Mouse (Mus musculus) midbrain, embryonic 15.5 days (tissue): Measurements from ENCODE around the gene Daam1. TPM values are rescaled to one million over a fixed set of nuclear protein-coding genes. Genes with fewer than 3 reads are reported as not detected.
"Not testable (repeated sequence)": the region's sequence is repeated elsewhere in the genome, so short reads cannot be mapped to it uniquely, and the experiment has no call there.

Experiments
- ATAC-seq: fragments of 200-750 bp; cut with Nextera tagmentation; replicated peaks from 2 replicates; pipeline ENCODE4 v1.8.0; 2017; ENCODE audit warnings: moderate TSS enrichment
- H3K27ac ChIP-seq: fragments of 300-500 bp; sonication (generic); 2 replicates; pipeline ENCODE4 v1.5.1; 2015; ENCODE audit warnings: mild to moderate bottlenecking, inconsistent platforms
- H3K27me3 ChIP-seq: fragments of 300-500 bp; sonication (generic); replicated peaks from 2 replicates; pipeline ENCODE4 v1.6.1; 2015; ENCODE audit warnings: inconsistent platforms
- H3K36me3 ChIP-seq: fragments of 300-500 bp; sonication (generic); replicated peaks from 2 replicates; pipeline ENCODE4 v1.6.1; 2015; ENCODE audit warnings: inconsistent platforms
- H3K4me1 ChIP-seq: fragments of 300-500 bp; sonication (generic); 2 replicates; pipeline ENCODE4 v1.6.1; 2015; ENCODE audit warnings: inconsistent platforms
- H3K4me2 ChIP-seq: fragments of 300-500 bp; sonication (generic); 2 replicates; pipeline ENCODE4 v1.6.1; 2015; ENCODE audit warnings: inconsistent platforms, mild to moderate bottlenecking, moderate library complexity
- H3K4me3 ChIP-seq: fragments of 300-500 bp; sonication (generic); 2 replicates; pipeline ENCODE4 v1.5.1; 2015; ENCODE audit warnings: mild to moderate bottlenecking, inconsistent platforms
- H3K9ac ChIP-seq: fragments of 300-500 bp; sonication (generic); 2 replicates; pipeline ENCODE4 v1.6.1; 2015; ENCODE audit warnings: mild to moderate bottlenecking, inconsistent platforms
- H3K9me3 ChIP-seq: fragments of 300-500 bp; sonication (generic); 2 replicates; pipeline ENCODE4 v1.6.1; 2016; ENCODE audit warnings: inconsistent platforms
- WGBS: fragments of 180-500 bp; shearing (Covaris S2); methylation state at CpG from one replicate; pipeline ENCODE4 v1.1.7; 2015; ENCODE audit warnings: mixed read lengths; 5-methylcytosine and 5-hydroxymethylcytosine counted together
- polyA plus RNA-seq: library from polyadenylated mRNA; unstranded; fragments of >200 nt; fragmentation: Nextera tagmentation; extraction: Ambion mirVana; gene quantifications from 2 replicates; pipeline ENCODE4 v1.2.1, GENCODE M21; 2015

Gene Daam1
- polyA plus RNA-seq, 1 experiment from 2014 or later: 31.4 TPM

DNA sequence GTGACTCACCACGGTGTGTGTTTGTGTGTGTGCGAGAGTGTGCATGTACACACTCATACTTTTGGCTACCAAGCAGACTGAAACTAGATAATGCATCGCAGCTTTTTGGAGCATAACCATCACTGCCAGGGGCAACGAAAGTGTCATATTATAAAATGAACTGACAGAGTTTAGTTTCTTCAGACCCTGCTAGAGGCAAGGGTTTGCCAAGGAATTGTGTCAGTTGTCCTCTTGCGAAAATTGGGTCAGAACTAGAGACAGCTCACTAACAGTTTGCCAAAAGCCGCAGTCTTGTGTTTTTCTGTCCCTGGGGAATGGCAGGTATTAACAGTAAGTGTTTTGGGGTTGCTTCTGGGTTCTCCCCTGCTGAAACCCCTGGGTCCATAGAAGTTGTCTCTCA, 5.9 kb downstream of the Daam1 start:
- Histone ChIP-seq H3K4me2 (no peak overlapping the region), H3K9ac (no peak overlapping the region), H3K4me3 (no peak overlapping the region), H3K36me3 (no peaks in the 10 kb centered on the region), H3K27ac (no peak overlapping the region), H3K9me3 (no peaks in the 10 kb centered on the region), H3K27me3 (no peaks in the 10 kb centered on the region), H3K4me1 (peaks cover 74% of the 10 kb centered on the region)
- no peak for ATAC-seq
- 95% methylated on average over 6 of the region's 6 CpGs for WGBS

DNA sequence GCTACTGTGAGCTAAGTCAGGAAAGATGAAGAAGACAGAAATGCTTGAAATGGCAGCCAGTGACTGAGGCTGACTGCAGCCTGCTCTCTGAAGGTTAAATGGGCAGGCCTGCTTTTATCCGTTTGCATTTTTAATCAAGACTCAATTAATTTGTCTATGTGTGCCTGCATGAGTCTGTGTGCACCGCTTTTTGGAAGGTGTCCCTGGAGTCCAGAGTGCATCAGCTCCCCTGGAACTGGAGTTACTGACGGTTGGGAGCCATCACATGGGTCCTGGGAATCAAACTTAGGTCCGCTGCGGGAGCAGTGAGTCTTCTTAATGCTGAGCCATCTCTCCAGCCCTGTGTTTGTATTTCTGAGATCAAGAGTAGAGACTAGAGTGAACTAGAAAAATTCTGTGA, 6.7 kb downstream of the Daam1 start:
- H3K36me3 ChIP-seq: no peaks in the 10 kb centered on the region
- no peak overlapping the region for H3K4me3 ChIP-seq
- H3K9ac ChIP-seq: no peak overlapping the region
- WGBS: 78% methylated on average over 5 of the region's 5 CpGs
- H3K4me1 ChIP-seq: peaks cover 77% of the 10 kb centered on the region
- no peak overlapping the region for H3K4me2 ChIP-seq
- H3K27ac ChIP-seq: no peak overlapping the region
- ATAC-seq: no peak
- H3K27me3 ChIP-seq: no peaks in the 10 kb centered on the region
- H3K9me3 ChIP-seq: no peaks in the 10 kb centered on the region

DNA sequence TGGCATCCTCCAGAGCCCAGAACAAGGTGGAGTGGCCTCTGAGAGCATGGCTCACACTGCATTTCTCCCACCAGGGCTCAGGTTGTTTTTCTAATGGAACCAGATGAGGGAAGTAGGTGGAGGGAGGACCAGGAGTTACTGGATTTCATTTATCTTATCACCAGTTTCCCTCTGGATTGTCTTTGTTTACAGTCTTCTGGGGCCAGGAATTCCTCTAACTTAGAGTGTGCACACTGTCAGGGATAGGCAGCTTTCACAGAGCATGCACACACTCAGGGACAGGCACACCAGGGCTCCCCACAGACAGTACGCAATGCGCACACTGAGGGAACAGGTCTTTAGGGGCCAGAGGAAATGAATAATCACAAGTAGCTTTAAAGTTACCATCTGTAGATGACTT, 7.4 kb downstream of the Daam1 start:
- no peaks in the 10 kb centered on the region for H3K9me3 ChIP-seq
- peaks cover 70% of the 10 kb centered on the region for H3K4me1 ChIP-seq
- no peak overlapping the region for H3K4me3 ChIP-seq
- no peaks in the 10 kb centered on the region for H3K36me3 ChIP-seq
- H3K9ac ChIP-seq: no peak overlapping the region
- ATAC-seq: no peak
- no peak overlapping the region for H3K4me2 ChIP-seq
- 80% methylated on average over 2 of the region's 2 CpGs for WGBS
- H3K27me3 ChIP-seq: no peaks in the 10 kb centered on the region
- no peak overlapping the region for H3K27ac ChIP-seq

DNA sequence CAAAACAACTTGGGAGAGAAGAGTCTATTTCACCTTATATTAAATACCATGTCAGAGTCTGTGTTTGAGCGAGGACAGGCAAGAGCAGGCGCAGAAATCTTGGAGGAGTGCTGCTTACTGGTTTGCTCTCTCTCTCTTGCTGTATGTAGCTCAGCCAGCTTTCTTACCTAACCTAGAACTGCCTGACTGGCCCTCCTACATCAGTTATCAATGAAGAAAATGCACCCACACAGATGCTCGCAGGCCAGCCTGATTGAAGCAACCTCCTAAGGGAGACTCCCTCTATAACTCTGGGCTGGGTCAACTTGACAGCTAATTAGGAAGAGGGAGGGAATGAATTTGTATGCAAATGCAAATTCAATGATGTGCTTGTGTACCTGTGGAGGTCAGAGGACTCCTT, 8.8 kb downstream of the Daam1 start:
- Histone ChIP-seq H3K4me2 (no peak overlapping the region), H3K4me3 (no peak overlapping the region), H3K9me3 (no peaks in the 10 kb centered on the region), H3K27me3 (no peaks in the 10 kb centered on the region), H3K4me1 (peaks cover 58% of the 10 kb centered on the region), H3K36me3 (no peaks in the 10 kb centered on the region), H3K27ac (no peak overlapping the region), H3K9ac (no peak overlapping the region)
- ATAC-seq: no peak
- WGBS: 70% methylated on average over 3 of the region's 3 CpGs

DNA sequence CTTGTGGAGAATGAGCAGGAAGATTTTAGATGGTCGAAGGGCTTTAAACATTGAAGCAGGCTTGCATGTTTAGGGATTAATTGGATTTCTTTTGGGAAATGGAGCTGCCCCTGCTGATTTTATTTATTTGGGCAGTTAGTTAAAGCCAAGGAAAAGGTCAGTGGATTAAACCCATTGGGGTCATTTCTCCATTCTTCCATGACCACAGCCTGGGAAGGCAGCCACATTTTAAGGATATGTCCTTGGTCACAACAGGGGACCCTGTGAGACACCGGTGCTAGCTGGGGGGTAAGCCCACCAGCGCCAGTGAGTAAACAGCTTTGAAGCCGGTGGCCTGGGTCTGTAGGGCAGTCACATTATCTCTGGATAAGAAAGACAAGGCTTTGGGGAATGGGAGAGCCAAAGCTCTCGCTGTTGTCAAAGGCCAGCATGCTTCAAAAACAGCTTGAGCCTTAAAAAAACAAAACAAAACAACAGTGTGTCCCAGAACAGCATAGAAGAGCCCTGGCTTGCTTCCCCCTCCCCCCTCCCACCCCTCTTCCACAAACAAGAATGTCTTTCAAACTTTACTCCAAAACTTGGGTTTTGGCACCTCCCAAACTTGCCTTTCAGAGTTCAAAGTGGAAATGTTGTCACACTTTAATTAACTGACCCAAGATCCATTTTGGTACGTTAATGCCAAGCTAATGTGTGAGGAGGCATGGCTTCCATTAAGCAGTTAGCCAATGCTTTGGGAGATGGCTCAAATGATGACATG, 9.7 kb downstream of the Daam1 start:
- Histone ChIP-seq H3K9ac (no peak overlapping the region), H3K27ac (no peak overlapping the region), H3K4me2 (no peak overlapping the region), H3K27me3 (no peaks in the 10 kb centered on the region), H3K36me3 (no peaks in the 10 kb centered on the region), H3K9me3 (no peaks in the 10 kb centered on the region), H3K4me1 (peaks cover 52% of the 10 kb centered on the region), H3K4me3 (no peak overlapping the region)
- WGBS: 10% methylated on average over 6 of the region's 6 CpGs
- no peak for ATAC-seq

DNA sequence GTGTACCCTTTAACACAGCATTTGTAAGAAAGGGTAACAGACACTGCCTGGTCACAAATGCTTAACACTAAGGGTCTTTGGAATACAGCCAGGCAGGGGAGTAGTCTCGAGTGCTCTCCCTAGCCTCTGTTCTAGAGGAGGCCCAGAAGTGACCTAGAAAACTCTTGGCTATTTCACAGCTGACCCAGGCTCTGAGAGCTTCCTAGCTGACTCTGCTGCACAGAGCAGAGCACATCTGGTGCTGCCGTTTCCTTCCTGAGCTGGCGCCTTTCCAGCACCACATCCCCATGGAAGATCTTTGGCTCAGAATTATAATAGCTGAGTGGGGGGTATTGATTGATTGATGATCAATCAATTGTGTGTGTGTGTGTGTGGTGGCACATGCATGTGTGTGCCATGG, 11.1 kb downstream of the Daam1 start:
- 49% methylated on average over 3 of the region's 3 CpGs for WGBS
- Histone ChIP-seq H3K4me1 (peaks cover 42% of the 10 kb centered on the region), H3K9ac (no peak overlapping the region), H3K27me3 (no peaks in the 10 kb centered on the region), H3K36me3 (no peaks in the 10 kb centered on the region), H3K9me3 (no peaks in the 10 kb centered on the region), H3K27ac (no peak overlapping the region), H3K4me3 (no peak overlapping the region), H3K4me2 (no peak overlapping the region)
- no peak for ATAC-seq

DNA sequence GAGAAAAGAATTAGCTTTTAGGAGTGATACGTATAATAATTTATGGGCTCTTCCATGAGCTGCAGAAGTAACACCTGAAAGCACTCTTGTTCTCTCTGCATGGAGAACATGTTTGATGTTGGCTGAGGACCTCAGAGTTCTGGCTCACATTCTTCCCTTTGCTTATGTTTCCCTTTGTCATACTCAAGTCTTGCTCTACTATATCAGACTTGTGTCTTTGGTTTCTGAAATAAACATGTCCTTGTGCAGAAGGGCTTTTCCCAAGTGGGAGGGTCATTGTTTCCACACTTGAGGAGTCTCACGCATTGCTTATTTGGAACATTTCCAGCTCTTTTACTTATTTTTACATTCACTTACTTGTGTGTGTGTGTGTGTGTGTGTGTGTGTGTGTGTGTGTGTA, 11.7 kb downstream of the Daam1 start:
- no peak overlapping the region for H3K4me2 ChIP-seq
- H3K4me3 ChIP-seq: no peak overlapping the region
- H3K27ac ChIP-seq: no peak overlapping the region
- 81% methylated on average over 2 of the region's 2 CpGs for WGBS
- peaks cover 36% of the 10 kb centered on the region for H3K4me1 ChIP-seq
- H3K36me3 ChIP-seq: no peaks in the 10 kb centered on the region
- no peak overlapping the region for H3K9ac ChIP-seq
- H3K27me3 ChIP-seq: no peaks in the 10 kb centered on the region
- ATAC-seq: no peak
- H3K9me3 ChIP-seq: no peaks in the 10 kb centered on the region

DNA sequence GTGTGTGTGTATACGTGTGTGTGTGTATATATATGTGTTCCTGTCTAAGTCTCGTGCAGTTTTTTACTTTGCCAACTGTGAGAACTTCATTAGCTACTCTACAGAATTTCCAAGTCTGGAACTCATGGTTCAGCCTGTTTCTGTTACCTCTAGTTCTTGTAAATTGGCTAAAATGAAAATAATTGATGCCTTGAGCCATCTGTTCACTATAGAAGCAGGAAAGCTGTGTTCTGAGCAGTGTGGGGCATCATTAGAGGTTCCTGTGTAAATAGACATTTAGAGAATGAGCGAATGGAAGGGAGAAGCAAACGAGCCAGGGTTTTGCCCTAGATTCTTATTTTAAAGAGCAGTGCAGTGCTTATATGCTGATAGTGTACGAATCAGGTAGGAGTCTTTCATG, 14.6 kb downstream of the Daam1 start:
- Histone ChIP-seq H3K9ac (no peak overlapping the region), H3K4me1 (peaks cover 10% of the 10 kb centered on the region), H3K4me2 (no peak overlapping the region), H3K36me3 (no peaks in the 10 kb centered on the region), H3K27ac (no peak overlapping the region), H3K9me3 (no peaks in the 10 kb centered on the region), H3K4me3 (no peak overlapping the region), H3K27me3 (no peaks in the 10 kb centered on the region)
- no peak for ATAC-seq
- WGBS: 80% methylated on average over 5 of the region's 5 CpGs

DNA sequence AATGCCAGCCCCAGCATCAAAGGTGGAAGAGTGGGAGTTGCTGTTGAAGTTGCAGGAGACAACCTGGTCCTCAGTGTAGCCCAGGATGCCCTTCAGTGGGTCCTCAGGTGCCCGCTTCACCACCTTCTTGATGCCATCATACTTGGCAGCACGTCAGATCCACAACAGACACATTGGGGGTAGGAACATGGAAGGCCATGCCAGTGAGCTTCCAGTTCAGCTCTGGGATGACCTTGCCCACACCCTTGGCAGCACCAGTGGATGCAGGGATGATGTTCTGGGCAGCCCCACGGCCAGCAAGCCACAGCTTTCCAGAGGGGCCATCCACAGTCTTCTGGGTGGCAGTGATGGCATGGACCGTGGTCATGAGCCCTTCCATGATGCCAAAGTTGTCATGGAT, 15.5 kb downstream of the Daam1 start:
- not testable (repeated sequence) for H3K4me3 ChIP-seq, H3K9ac ChIP-seq, H3K9me3 ChIP-seq, ATAC-seq, H3K27ac ChIP-seq, H3K27me3 ChIP-seq, H3K4me2 ChIP-seq, H3K36me3 ChIP-seq
- peaks cover 11% of the 10 kb centered on the region for H3K4me1 ChIP-seq
- WGBS: 96% methylated on average over 4 of the region's 4 CpGs

DNA sequence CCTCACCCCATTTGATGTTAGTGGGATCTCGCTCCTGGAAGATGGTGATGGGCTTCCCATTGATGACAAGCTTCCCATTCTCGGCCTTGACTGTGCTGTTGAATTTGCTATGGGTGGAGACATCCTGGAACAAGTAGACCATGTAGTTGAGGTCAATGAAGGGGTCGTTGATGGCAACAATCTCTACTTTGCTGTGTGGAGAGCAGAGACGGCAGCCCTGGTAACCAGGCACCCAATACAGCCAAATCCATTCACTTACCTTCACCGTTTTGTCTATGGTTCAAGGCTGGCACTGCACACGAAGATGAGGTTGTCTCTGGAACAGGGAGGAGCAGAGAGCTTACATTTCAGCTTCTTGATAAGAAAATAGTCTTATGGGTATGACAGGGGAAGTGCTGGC, 16.1 kb downstream of the Daam1 start:
- H3K9ac ChIP-seq, ATAC-seq: not testable (repeated sequence)
- WGBS: 93% methylated on average over 6 of the region's 6 CpGs

DNA sequence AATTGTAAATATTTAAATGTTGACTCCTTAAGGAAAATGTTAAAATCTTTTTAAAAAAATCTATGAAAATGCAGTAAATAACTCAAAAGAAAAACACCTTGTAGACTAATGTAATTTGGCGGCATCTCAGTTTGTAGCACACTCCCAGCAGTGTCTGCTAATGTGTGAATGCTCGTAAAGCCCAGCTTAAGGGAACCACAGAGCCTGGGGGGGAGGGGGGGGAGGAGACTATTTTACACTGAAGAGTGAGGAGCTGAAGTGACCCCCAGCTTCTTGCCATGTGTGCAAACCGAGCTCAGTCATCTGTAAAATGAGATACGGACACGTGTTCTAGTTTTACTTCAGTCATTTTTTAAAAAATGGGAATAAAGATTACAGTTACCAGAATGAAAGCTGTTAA, 16.7 kb downstream of the Daam1 start:
- WGBS: 67% methylated on average over 5 of the region's 5 CpGs
- Histone ChIP-seq H3K4me2 (no peak overlapping the region), H3K4me1 (peaks cover 5% of the 10 kb centered on the region)

More for the DNA sequence above, 16.1 kb downstream of the Daam1 start:
- H3K4me2 ChIP-seq, H3K4me1 ChIP-seq, H3K27me3 ChIP-seq, H3K36me3 ChIP-seq, H3K4me3 ChIP-seq, H3K9me3 ChIP-seq, H3K27ac ChIP-seq: not testable (repeated sequence)

DNA sequence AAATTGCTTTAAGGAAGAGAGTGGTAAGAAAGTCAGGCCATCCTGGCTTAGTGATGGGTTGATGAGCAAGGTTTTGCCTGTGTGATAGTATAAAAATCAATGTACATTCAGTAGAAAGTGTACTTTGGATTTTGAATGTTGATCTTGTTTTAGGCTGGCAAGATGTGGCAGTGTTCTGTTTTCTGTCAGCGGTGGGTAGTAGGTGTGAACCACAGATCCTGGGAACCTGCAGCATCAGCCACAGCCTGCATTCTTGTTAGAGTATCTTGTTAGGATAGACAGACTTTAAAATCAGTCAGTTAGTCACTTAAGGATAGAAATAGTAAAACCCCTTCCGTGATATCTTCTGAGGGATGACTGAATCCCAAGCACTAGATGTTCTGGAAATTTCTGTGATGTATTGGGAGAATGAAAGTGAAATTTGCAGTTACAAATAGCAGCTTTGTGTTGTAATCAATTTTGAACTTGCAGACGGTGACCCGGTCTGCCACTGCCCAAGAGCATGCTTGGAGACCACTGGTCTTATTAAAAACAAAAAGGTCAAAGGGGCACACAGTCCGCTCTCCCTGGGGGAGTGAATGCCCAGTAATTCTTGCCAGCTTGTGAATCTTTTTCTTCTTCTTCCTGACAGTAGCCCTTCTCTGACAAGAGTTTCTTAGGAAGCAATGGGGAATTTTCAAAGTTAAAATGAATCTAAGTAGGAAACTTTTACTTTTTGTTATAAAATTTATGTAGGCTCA, 17.3 kb downstream of the Daam1 start:
- H3K27ac ChIP-seq: no peak overlapping the region
- peaks cover 10% of the 10 kb centered on the region for H3K4me1 ChIP-seq
- no peak for ATAC-seq
- H3K36me3 ChIP-seq: no peaks in the 10 kb centered on the region
- no peak overlapping the region for H3K9ac ChIP-seq
- 74% methylated on average over 5 of the region's 5 CpGs for WGBS
- no peak overlapping the region for H3K4me2 ChIP-seq
- no peaks in the 10 kb centered on the region for H3K9me3 ChIP-seq
- no peak overlapping the region for H3K4me3 ChIP-seq
- H3K27me3 ChIP-seq: no peaks in the 10 kb centered on the region

More for the DNA sequence above, 16.7 kb downstream of the Daam1 start:
- no peaks in the 10 kb centered on the region for H3K27me3 ChIP-seq
- no peak overlapping the region for H3K27ac ChIP-seq
- H3K9ac ChIP-seq: no peak overlapping the region
- no peaks in the 10 kb centered on the region for H3K36me3 ChIP-seq
- H3K9me3 ChIP-seq: no peaks in the 10 kb centered on the region
- no peak for ATAC-seq
- H3K4me3 ChIP-seq: no peak overlapping the region

DNA sequence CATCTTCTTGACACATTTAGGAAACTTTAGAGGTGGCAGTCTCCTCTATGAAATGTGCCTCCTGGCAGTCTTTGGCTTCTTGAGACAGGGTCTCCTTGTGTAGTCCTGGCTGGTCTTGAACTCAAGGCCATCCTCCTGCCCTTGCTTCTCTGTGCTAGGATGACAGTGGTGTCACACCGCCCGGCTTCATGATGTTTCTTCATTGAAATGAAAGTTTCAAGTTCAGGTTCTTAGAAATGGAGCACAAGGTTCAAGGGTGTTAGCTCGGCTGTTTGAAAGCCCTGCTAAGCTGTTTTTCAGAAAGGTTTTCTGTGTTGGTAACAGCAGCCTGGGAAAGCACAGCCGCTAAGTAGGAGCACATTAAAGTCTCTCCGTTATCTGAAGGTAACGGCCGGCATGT, 18.2 kb downstream of the Daam1 start:
- Histone ChIP-seq H3K4me1 (peaks cover 10% of the 10 kb centered on the region), H3K4me3 (no peak overlapping the region), H3K4me2 (no peak overlapping the region), H3K9me3 (no peaks in the 10 kb centered on the region), H3K36me3 (no peaks in the 10 kb centered on the region), H3K9ac (no peak overlapping the region), H3K27ac (no peak overlapping the region), H3K27me3 (no peaks in the 10 kb centered on the region)
- no peak for ATAC-seq
- 91% methylated on average over 7 of the region's 7 CpGs for WGBS
